Mouse (Mus musculus) forebrain, embryonic 12.5 days (tissue): ENCODE data around the gene Prkd3. TPM values are rescaled to one million over a fixed set of nuclear protein-coding genes. Genes with fewer than 3 reads are reported as not detected.

ENCODE experiments used
- ATAC-seq: fragments of 200-750 bp; cut with Nextera tagmentation; 2 replicates; pipeline ENCODE4 v1.8.0; 2017; ENCODE audit warnings: moderate TSS enrichment; ENCODE audit not compliant: low FRiP score
- H3K27ac ChIP-seq: fragments of 300-500 bp; sonication (generic); 2 replicates; pipeline ENCODE4 v1.5.1; 2016; ENCODE audit warnings: mild to moderate bottlenecking
- H3K27me3 ChIP-seq: fragments of 300-500 bp; sonication (generic); 2 replicates; pipeline ENCODE4 v1.6.1; 2016; ENCODE audit warnings: mild to moderate bottlenecking
- H3K36me3 ChIP-seq: fragments of 300-500 bp; sonication (generic); replicated peaks from 2 replicates; pipeline ENCODE4 v1.6.1; 2016; ENCODE audit warnings: mild to moderate bottlenecking
- H3K4me1 ChIP-seq: fragments of 300-500 bp; sonication (generic); 2 replicates; pipeline ENCODE4 v1.6.1; 2016
- H3K4me2 ChIP-seq: fragments of 300-500 bp; sonication (generic); 2 replicates; pipeline ENCODE4 v1.6.1; 2016; ENCODE audit warnings: mild to moderate bottlenecking, moderate library complexity
- H3K4me3 ChIP-seq: fragments of 300-500 bp; sonication (generic); replicated peaks from 2 replicates; pipeline ENCODE4 v1.5.1; 2016; ENCODE audit warnings: mild to moderate bottlenecking
- H3K9ac ChIP-seq: fragments of 300-500 bp; sonication (generic); 2 replicates; pipeline ENCODE4 v1.6.1; 2016; ENCODE audit warnings: mild to moderate bottlenecking
- H3K9me3 ChIP-seq: fragments of 300-500 bp; sonication (generic); 2 replicates; pipeline ENCODE4 v1.6.1; 2016
- WGBS: fragments of 180-500 bp; shearing (Covaris S2); methylation state at CpG from one replicate; pipeline ENCODE4 v1.1.7; 2016; 5-methylcytosine and 5-hydroxymethylcytosine counted together
- polyA plus RNA-seq: library from polyadenylated mRNA; unstranded; fragments of >200 nt; fragmentation: Nextera tagmentation; extraction: Ambion mirVana; gene quantifications from 2 replicates; pipeline ENCODE4 v1.2.1, GENCODE M21; 2016

Gene Prkd3
- polyA plus RNA-seq, 1 experiment from 2014 or later, result 51.0 TPM

DNA sequence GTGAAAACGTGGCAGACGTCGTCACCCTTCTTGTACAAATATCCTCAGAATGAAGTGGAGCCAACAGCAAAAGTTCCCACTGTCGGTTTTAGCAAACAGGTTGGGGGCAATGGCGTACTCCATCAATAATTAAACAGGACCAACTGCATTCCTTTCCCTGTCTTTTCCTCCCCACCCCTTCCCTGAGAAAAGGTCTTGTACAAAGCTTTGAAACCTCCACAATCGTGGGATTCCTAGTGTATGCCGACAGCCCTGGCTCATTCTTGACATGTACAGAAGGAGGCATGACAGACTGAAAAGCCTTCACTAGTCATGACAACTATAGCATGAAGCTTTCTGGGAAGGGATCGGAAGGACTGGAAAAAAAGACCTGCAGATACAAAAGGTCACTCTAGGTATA, 67.4 kb downstream of the Prkd3 start:
- no peak overlapping the region for H3K4me3 ChIP-seq
- H3K4me2 ChIP-seq, result no peak overlapping the region
- ATAC-seq, result no peak
- 92% methylated on average over 8 of the region's 8 CpGs for WGBS
- no peak overlapping the region for H3K27ac ChIP-seq
- no peaks in the 10 kb centered on the region for H3K4me1 ChIP-seq
- no peaks in the 10 kb centered on the region for H3K9me3 ChIP-seq
- H3K27me3 ChIP-seq, result no peaks in the 10 kb centered on the region
- peaks cover 76% of the 10 kb centered on the region for H3K36me3 ChIP-seq
- no peak overlapping the region for H3K9ac ChIP-seq

DNA sequence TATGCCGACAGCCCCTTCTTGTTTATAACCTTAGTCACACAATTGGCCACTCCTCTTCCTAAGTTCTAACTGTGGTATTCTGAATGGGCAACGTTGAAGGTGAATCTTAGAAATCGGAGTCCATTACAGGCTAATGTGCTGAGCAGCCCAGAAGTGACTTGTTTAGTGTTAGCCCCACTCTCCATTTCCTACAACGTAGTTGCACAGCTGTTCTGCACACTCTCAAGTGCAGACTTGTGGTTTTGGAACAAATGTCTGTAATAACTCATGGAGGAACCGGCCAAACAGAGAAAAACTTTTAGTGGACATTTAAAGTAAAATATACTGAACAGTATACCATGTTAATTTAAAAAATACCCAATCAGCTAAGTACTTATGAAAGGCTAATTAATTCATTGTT, 68.5 kb downstream of the Prkd3 start:
- Histone ChIP-seq H3K27me3 (no peaks in the 10 kb centered on the region), H3K9ac (no peak overlapping the region), H3K27ac (no peak overlapping the region), H3K9me3 (no peaks in the 10 kb centered on the region), H3K4me2 (no peak overlapping the region), H3K36me3 (peaks cover 75% of the 10 kb centered on the region), H3K4me1 (no peaks in the 10 kb centered on the region), H3K4me3 (no peak overlapping the region)
- no peak for ATAC-seq
- WGBS, result 90% methylated on average over 5 of the region's 5 CpGs

DNA sequence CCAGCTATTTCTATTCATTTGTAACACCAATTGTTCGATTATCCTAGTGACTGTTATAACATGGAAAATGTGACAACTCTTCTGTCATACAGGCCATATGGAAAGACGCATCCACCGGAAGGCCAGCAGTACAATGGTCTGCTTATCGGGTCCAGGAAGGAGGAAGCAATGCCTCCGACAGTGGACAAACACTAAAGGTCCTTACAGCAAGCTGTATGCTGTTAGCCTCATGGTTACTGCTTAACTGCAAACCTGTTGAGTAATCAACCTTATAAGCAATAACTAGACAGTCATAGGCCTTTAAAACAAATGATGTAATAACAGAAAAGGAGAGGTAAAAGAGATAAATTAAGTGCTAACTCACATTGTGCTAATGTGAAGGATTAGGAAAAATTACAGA, 69.4 kb downstream of the Prkd3 start:
- Histone ChIP-seq H3K9me3 (no peaks in the 10 kb centered on the region), H3K4me2 (no peak overlapping the region), H3K36me3 (peaks cover 76% of the 10 kb centered on the region), H3K4me3 (no peak overlapping the region), H3K27me3 (no peaks in the 10 kb centered on the region), H3K9ac (no peak overlapping the region), H3K4me1 (no peaks in the 10 kb centered on the region), H3K27ac (no peak overlapping the region)
- 95% methylated on average over 5 of the region's 5 CpGs for WGBS
- ATAC-seq, result no peak

GRCm38 (mm10) chr17:78942579-78942978, 78.0 kb downstream of the Prkd3 start:
- ATAC-seq, result no peak
- peaks cover 36% of the 10 kb centered on the region for H3K36me3 ChIP-seq
- peaks cover 6% of the 10 kb centered on the region for H3K4me1 ChIP-seq
- WGBS, result 66% methylated on average over 11 of the region's 11 CpGs
- no peak overlapping the region for H3K27ac ChIP-seq
- no peak overlapping the region for H3K4me2 ChIP-seq
- no peaks in the 10 kb centered on the region for H3K9me3 ChIP-seq
- H3K9ac ChIP-seq, result no peak overlapping the region
- no peak overlapping the region for H3K4me3 ChIP-seq
- H3K27me3 ChIP-seq, result no peaks in the 10 kb centered on the region

- Histone ChIP-seq H3K4me2 (no peak overlapping the region), H3K9me3 (no peaks in the 10 kb centered on the region), H3K27ac (no peak overlapping the region), H3K4me3 (no peak overlapping the region), H3K27me3 (no peaks in the 10 kb centered on the region), H3K36me3 (peaks cover 33% of the 10 kb centered on the region), H3K9ac (no peak overlapping the region), H3K4me1 (peaks cover 16% of the 10 kb centered on the region)
- 90% methylated on average over 4 of the region's 4 CpGs for WGBS
- no peak for ATAC-seq
These were observed 81.7 kb downstream of the Prkd3 start for GRCm38 (mm10) chr17:78938927-78939326.

DNA sequence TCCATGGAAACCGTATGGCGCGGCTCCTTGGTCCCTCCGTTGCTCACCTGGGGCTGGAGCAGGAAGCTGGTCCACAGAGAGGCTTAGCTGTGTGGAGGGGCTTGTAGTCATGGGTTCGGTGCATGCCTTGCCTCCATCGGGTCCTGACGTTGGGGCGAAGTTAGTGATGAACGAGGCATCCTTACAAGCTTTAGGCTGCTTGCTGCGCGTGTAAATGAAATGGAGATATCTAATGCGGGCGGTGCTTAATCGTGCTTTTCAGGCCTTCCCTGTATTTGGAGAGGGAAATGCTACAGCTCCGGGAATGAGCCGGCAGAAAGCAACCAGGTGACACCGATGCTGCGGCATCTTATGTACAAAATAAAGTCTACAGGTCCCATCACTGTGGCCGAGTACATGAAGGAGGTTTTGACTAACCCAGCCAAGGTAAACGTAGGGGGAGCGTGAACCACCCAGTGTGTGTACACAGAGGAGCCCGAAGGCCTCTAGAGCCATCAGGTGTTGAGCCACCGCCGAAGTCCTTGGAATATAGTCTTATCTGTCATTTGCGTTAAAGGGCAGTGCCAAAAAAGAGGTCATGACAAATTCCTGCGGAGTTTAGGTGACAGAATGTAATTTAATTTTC, 83.3 kb downstream of the Prkd3 start:
- 10% methylated on average over 26 of the region's 26 CpGs for whole genome bisulfite sequencing
- Histone ChIP-seq H3K4me3 (peak overlapping the region; percentile 76), H3K27ac (0 out of 2 replicates have a peak overlapping the region, but pooled peaks have one; percentile 31), H3K4me1 (peaks cover 21% of the 10 kb centered on the region), H3K36me3 (peaks cover 42% of the 10 kb centered on the region), H3K27me3 (no peaks in the 10 kb centered on the region), H3K9me3 (no peaks in the 10 kb centered on the region), H3K4me2 (peak overlapping the region; percentile 77), H3K9ac (peak overlapping the region; percentile 76)
- peak; percentile 30; the same call in 1 of the 2 replicates for ATAC-seq

DNA sequence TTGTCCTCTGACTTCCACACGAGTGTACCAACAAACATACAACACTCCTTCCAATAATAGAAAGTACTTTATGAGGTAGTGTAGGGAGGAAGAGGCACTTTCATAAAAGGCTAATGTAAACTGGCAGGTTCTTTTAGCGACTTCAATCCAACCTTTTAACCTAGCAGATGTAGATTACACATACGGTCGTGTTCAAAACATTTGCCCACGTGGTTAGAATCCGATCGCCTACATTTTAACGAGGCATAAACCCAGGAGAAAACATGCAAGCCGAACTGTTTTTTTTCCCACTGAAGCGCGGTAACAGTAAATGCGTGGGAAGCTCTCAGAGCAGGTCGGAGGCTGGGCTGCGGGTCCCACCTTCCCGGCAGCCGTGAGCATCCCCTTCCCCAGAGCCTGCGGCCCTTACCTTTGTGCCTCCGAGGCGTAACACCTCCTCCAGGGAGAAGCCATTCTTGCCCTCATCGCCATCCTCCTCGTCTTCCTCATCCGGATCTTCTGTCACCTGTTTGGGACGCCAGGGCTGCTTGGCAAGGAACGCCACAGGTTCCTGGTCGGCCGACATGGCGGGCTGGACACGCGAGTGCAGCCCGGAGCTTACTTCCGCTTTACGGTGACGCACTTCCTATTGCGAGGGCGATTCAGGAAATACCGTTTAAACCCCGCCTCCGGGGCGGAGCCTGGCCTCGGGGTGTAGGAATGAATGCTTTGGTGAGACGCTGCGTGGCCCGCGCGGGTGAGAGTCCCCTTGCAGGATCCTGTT, 84.0 kb downstream of the Prkd3 start, which contains the start of the genes Cebpz and Ndufaf7:
Cebpz (minus strand) TSS at position 601 of the 763 bp plus-strand sequence.
Ndufaf7 (plus strand) TSS at position 671 of the 763 bp plus-strand sequence.
- H3K4me2 ChIP-seq, result peak within 1 kb of the TSS; percentile 77
- no peaks in the 10 kb centered on the region for H3K9me3 ChIP-seq
- WGBS, result under 1% methylated on average over 45 of the region's 45 CpGs
- peak; percentile 99 for ATAC-seq
- peaks cover 42% of the 10 kb centered on the region for H3K36me3 ChIP-seq
- H3K9ac ChIP-seq, result peak within 1 kb of the TSS; percentile 76
- H3K4me1 ChIP-seq, result peaks cover 21% of the 10 kb centered on the region
- H3K27ac ChIP-seq, result 0 out of 2 replicates have a peak within 1 kb of the TSS, but pooled peaks have one; percentile 31
- no peaks in the 10 kb centered on the region for H3K27me3 ChIP-seq
- peak within 1 kb of the TSS; percentile 76 for H3K4me3 ChIP-seq

GRCm38 (mm10) chr17:78935857-78936256, 84.8 kb downstream of the Prkd3 start:
- Histone ChIP-seq H3K4me3 (peak overlapping the region; percentile 76), H3K4me1 (peaks cover 21% of the 10 kb centered on the region), H3K27ac (no peak overlapping the region), H3K4me2 (peak overlapping the region; percentile 77), H3K9ac (peak overlapping the region; percentile 76), H3K36me3 (peaks cover 47% of the 10 kb centered on the region), H3K9me3 (no peaks in the 10 kb centered on the region), H3K27me3 (no peaks in the 10 kb centered on the region)
- no peak for ATAC-seq
- WGBS, result 82% methylated on average over 2 of the region's 2 CpGs

GRCm38 (mm10) chr17:78917696-78918095, 102.9 kb downstream of the Prkd3 start:
- peaks cover 18% of the 10 kb centered on the region for H3K4me1 ChIP-seq
- WGBS, result 39% methylated on average over 6 of the region's 6 CpGs
- peak overlapping the region; percentile 69 for H3K4me2 ChIP-seq
- H3K4me3 ChIP-seq, result 0 out of 2 replicates have a peak overlapping the region, but pooled peaks have one; percentile 63
- H3K27me3 ChIP-seq, result no peaks in the 10 kb centered on the region
- no peaks in the 10 kb centered on the region for H3K9me3 ChIP-seq
- H3K27ac ChIP-seq, result no peak overlapping the region
- H3K36me3 ChIP-seq, result peaks cover 33% of the 10 kb centered on the region
- H3K9ac ChIP-seq, result no peak overlapping the region
- no peak for ATAC-seq

- Histone ChIP-seq H3K4me3 (peak overlapping the region; percentile 63), H3K4me2 (peak overlapping the region; percentile 69), H3K9me3 (no peaks in the 10 kb centered on the region), H3K27me3 (no peaks in the 10 kb centered on the region), H3K4me1 (peaks cover 18% of the 10 kb centered on the region), H3K27ac (peak overlapping the region; percentile 81), H3K9ac (peak overlapping the region; percentile 74), H3K36me3 (peaks cover 26% of the 10 kb centered on the region)
- peak; percentile 20; the same call in 1 of the 2 replicates for ATAC-seq
- WGBS, result 3% methylated on average over 11 of the region's 11 CpGs
These were observed 103.7 kb downstream of the Prkd3 start for GRCm38 (mm10) chr17:78916899-78917298.

GRCm38 (mm10) chr17:78916369-78916813, 104.2 kb downstream of the Prkd3 start, which contains the start of gene Cebpzos:
Cebpzos (plus strand) TSS chr17:78916500.
- H3K4me3 ChIP-seq, result peak within 1 kb of the TSS; percentile 63
- peaks cover 21% of the 10 kb centered on the region for H3K36me3 ChIP-seq
- H3K9ac ChIP-seq, result peak within 1 kb of the TSS; percentile 74
- WGBS, result 0% methylated on average over 33 of the region's 37 CpGs
- peak; percentile 95 for ATAC-seq
- no peaks in the 10 kb centered on the region for H3K27me3 ChIP-seq
- H3K4me1 ChIP-seq, result peaks cover 18% of the 10 kb centered on the region
- peak within 1 kb of the TSS; percentile 81 for H3K27ac ChIP-seq
- H3K4me2 ChIP-seq, result peak within 1 kb of the TSS; percentile 69
- H3K9me3 ChIP-seq, result no peaks in the 10 kb centered on the region

- 59% methylated on average over 6 of the region's 6 CpGs for WGBS
- H3K36me3 ChIP-seq, result peaks cover 16% of the 10 kb centered on the region
- H3K27ac ChIP-seq, result peak overlapping the region; percentile 81; the same call in 1 of the 2 replicates
These were observed 104.8 kb downstream of the Prkd3 start for GRCm38 (mm10) chr17:78915772-78916171.

More at GRCm38 (mm10) chr17:78915772-78916171, 104.8 kb downstream of the Prkd3 start:
- peak overlapping the region; percentile 69 for H3K4me2 ChIP-seq
- H3K4me1 ChIP-seq, result peaks cover 18% of the 10 kb centered on the region
- 0 out of 2 replicates have a peak overlapping the region, but pooled peaks have one; percentile 74 for H3K9ac ChIP-seq
- no peaks in the 10 kb centered on the region for H3K27me3 ChIP-seq
- peak overlapping the region; percentile 63 for H3K4me3 ChIP-seq
- H3K9me3 ChIP-seq, result no peaks in the 10 kb centered on the region
- peak; percentile 15 for ATAC-seq
